Mouse (Mus musculus) frontal cortex, postnatal 14 days (tissue): ENCODE measurements at regions not wholly inside any gene's neighbourhood (a gene's known extent, or its start where the extent isn't known, plus 50 kb on each side); places are given as distances from the start of the nearest gene placed in this dataset.

Experiments
- DNase-seq, 2 experiments: peaks; one replicate each; pipeline ENCODE4 v3.0.0; 2022; ENCODE audit warnings: low spot score in 2 of 2

DNA sequence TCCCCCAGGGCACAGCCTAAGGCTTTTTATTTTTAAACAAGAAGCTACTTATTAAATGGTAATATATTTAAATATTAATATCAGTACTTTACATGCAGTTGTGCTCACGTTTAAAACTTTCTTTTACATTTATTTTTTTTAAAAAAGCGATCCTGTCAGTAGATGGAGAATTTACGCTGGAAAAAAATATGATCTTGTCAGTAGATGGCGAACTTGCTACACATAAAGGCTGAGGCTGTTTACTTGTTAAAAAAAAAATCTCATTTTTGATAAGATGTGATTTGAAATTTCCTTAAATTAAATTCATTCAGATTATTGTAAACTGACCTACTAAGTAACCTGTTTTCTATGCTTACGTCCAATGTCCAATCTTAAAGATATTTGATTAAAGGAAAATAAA, 441.7 kb upstream of the BB014433 start:
- no peak for DNase-seq

DNA sequence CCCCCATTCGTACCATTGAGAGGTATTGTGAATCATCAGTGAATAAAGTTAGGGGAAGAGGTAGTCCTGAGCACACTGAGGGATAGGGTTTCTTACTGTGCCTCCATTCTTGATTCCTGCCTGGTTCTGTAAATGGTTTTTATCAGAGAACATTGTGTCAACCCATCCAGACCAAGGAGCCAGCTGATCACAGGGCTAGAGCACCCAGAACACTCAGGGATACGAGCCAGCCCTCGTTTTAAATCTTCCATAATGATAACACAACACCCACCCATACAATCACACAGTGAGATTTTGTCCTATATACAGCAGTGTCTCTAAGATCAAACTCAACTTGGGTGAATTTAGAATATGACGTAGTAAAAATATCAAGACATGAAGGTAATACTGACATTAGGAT, 424.7 kb upstream of the BB014433 start:
- no peak for DNase-seq

DNA sequence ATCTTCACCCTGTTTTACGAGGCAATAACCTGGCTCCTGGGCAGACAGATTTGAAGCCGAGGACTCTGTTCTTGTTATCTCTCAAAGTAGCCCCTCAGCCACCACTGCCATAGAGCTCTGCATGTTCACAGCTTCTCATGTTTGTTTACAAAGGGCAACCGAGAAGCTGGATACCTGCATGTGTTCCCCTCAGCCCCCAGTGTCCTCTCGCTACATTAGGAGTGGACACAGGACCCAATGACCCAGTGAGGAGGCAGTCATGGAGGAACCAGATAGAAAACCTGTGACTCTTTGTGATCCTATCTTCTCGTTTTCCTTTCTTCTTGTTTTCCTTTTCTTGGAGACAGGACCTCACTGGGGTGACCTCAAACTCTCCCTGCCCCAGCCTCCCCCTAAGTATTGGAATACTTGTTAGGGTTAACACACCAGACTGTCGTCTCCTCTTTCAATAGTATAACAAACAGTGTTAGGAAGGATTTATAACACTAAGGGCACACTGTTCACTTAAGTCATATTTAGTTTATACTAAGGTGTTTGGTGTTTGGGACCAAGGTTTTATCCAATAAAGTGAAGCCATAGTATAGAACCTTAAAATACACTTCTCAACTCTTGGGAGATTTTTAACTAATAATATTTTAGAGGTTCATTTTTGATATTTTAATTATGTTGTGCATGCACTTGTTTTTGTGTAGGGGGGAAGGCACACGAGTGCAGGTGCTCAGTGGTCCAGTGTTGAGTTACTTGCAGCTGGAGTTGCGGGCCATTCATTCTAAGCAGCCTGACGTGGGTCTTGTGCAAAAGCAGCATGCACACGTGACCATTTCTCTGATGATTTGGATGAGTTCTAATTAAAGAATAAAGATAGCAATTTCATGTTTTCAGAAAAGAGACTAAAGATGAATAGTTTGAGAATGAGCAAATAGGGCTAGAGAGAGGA, 422.9 kb upstream of the BB014433 start:
- no peak for DNase-seq

DNA sequence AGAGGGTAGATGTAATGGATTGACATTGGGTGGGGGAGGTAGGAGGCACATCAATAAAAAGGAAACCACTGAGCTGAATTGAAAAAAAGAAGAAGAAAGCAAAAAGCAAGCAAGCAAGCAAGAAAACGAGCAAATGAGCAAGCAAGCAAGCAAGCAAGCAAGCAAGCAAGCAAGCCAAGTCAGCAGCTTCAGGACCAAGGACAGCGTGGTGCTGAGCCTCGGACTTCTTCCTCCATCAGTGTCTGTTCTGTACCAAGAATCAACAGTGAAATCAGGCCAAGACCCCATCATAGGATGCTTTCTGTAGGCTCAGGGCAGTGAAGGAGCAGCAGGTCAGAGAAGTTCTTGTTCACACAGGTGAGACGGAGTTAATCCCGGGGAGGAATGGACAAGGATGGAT, 392.7 kb upstream of the BB014433 start:
- no peak for DNase-seq

DNA sequence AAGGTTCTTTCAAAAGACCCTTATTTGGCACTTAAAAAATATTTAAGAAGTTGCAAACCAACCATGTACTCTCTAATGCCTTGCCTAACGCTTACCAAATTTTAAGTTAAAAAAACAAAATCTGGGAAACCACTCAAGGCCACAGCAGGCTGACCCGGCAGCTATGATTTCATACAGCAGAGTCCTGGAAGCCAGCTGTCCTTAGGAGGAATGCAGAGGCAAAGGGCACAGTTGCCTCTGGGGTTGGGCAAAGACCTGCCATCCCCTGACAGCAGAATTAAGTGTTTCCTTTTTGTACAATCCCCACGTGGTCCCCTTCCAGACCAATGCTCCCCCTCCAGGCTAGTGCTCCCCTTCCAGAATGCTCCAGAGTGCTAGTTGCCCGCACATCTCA, 348.8 kb upstream of the BB014433 start:
- DNase-seq = no peak

DNA sequence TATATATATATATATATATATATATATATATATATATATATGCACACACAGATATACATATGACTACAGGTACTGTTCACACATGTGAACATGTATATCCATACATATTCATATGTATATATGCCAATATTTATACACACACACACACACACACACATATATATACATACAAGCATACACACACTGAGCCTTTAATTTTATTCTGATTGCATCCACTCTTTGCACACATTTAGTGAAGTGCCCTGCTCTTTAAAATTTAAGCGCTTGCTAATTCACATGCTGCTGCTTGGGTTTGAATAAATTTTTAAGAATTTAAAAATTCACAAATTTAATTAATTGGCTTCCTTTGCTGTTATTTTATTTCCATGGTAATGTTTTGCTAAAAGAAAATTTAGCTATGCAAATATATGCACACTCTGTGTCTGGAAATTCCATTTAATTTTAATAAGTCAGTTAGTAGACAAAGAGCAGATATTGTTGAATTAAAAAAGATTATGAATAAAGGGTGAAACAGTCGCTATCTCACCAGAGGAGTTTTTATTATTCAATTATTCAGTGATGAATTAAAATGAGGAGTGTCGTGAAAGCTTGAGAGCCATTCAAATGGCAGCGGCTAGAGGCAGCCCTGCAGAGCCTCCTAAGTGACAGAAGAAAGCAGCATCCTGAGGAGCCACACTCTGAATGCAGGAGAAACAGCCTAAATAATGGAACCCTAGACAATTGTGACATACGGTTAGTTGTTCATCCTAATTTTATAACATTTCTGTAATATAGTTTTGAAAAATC, 348.3 kb upstream of the BB014433 start:
- no peak for DNase-seq

DNA sequence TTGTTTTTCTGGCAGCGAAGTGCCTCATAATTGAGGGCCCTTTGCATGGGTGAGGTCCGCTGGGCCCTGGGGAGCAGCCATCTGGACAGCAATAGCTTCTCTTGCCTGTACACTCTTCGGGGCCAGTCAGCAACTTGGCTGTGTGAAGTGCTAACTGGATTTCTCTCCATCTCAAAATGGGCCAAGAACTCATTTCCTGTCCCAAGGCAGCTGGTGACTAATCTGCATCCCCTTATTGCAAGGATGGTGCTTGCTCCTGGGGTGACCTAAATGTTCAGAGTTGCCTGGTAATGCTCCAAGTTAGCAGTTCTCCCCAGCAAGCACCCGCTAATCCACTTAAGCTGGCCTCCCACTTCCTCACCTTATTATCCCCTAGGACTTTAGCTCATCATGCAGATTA, 346.2 kb upstream of the BB014433 start:
- DNase-seq = no peak

DNA sequence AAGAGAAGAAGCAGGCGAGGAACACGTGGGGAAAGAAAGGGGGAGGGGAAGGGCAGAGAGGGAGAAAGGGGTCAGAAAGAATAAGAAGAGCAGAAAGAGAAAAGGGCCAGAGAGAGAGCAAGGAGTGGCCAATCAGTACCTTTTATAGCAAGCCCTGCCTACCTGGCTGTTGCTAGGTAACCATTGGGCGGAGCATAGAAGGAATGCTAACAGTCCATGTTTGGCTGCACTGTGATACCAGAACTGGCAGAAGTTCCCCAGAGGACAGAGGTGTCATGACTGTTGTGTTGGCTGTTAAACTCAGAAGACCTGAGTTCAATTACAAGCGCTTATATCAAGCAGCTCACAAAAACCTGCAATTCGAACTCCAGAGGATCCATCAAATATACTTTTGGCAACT, 342.9 kb upstream of the BB014433 start:
- no peak for DNase-seq

DNA sequence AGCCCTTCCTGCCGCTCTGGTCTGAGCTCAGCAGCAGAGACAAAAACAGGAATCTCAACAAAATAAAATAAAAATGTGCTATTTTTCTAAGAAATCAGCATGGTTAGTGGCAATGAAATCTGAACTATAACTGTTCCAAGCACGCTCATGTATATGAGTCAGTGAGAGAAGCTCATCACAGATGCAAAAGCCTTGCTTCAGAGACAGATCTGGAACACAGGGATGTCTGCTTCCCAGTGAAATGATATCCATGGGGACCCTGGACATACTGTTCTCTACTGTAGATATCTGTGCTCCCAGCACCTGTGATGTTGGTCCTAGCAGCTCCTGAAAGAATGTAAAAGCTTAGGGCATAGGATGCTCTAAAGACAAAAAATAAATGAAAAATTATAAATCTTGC, 321.2 kb upstream of the BB014433 start:
- no peak for DNase-seq

DNA sequence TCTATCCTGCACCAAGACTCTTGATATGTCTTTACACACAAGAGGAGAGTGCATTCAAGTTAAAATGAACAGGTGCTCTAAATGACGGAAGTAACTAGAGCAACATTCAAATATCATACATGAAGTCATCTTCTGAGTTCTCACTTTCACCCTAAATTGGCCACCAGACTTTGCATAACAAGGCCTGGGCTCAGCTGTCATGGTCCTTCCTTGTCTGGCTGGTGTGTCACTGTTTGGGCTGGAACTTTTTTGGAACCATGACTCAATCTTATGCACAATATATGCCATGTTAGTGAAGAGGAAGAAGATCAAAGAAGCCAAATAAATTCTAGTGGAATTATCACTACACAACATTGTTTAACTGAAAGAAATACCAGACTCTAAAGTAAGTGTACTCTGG, 318.7 kb upstream of the BB014433 start:
- DNase-seq = no peak

DNA sequence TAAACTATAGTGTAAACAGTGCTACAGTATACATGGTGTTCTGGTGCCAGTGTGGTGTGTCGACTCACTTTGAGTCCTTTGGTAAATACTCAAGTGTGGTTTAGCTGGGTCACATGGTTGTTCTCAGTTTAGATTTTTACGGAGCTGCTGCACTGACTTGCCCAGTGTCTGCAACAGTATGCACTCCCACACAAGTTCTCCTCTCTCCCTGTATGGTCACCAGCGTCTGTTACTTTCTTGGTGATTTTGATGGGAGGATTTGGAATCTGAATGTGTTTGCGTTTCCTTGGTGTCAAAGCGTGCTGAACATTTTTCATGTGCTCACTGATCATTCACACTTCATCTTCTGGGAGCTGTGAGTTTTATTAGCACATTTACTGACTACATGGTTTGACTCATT, 298.3 kb upstream of the BB014433 start:
- no peak for DNase-seq

DNA sequence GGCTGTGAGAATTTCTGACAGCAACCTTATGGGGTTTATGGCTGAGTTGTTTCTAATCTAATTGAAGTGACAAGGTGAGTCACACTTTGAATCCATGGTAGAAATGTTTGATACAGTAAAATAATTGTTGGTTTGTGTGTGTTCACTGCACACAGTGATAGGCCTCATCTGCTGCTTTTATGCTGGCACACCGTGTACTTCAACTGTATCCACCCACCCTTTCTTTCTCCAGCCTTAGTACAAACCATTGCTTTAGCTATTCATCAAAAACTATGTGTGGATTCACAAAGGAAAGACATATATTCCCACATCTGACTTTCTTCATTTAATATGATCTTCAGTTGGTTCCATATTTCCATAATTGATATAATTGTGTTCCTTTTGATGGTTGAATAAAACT, 297.7 kb upstream of the BB014433 start:
- DNase-seq = no peak

DNA sequence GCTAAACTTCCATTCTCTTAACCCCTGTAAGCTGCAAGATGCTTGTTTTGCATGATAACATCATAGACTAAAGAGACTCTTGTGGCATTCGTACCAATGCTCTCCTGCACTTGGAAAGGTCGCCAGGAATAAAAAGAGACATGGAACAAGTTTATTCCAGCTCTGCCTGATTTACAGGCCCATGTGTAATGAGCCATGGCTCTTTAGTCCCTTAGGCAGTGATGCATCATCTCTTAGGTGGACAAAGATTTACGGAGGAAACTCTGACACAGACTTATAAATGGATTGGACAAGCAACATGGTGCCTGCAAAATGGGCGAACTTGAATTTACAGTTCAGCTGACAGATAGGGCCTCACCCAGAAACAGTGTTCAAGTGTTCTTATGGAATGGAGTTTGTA, 288.7 kb upstream of the BB014433 start:
- DNase-seq = no peak

DNA sequence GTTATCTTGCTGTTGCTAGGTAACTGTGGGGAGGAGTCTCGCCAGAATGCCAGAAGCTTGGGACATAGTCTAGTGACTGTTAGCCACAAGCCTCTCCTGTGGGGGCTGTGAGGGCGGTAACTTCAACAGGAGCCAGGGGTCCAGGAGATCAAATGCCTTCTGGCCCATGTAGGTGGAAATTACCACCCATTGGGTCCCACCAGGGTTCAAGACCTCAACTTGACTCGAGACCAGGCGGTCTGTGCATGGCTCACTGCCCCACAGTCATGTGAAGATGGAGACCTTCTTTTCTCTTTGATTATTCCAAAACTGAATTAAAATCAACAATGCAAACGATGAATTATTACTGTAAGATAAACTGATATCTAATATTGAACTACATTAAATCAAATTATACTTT, 281.4 kb upstream of the BB014433 start:
- no peak for DNase-seq

DNA sequence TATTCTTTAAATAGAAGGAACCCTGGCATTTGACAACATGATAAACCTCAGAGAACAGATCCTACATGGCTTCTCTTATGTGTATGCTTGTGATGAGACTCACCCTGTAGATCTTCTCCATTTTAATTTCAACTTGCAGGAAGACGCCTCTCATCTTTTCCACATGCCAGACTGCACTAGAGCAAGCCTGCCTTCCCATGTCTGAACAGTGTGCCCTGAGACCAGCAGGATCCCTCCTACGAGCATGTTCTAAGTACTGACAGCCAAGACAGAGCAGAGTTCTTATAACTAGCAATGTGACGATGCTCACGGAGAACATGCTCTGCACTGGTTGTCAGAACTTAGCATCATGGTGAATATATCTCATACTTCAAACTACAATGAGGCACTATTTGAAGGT, 277.5 kb upstream of the BB014433 start:
- no peak for DNase-seq

DNA sequence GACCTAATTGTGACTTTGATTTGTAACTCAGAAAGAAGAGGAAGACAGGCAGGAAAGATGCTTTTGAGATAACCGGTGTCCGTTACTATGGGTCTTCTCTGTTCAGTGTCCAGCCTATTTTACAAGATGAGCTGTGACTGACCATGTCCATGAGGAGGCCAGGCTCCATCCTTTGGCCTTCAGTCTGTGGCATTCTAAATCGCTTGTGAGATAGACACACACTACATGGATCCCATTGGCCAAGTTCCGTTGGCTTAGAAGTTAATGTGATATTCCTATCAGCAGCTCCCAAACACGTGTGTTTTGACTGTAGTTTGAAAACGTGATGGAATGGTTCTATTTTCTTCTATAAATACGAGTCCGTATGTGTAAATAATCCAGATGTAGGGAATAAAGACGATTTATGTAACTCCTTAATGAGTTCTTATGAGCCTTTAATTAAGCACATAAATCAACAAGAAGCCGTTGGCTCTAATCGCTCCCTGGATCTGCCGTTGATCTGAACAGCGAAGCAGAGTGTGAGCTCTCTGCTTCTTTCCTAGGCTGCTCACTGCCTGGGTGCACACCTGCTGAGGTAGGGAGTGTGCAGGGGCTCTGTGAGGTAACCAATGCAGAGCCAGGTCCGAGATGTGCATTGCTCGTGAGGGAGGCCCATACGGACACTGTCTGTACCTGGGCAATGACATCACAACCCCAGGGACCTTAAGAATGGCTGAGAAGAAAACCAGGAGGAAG, 272.4 kb upstream of the BB014433 start:
- no peak for DNase-seq

DNA sequence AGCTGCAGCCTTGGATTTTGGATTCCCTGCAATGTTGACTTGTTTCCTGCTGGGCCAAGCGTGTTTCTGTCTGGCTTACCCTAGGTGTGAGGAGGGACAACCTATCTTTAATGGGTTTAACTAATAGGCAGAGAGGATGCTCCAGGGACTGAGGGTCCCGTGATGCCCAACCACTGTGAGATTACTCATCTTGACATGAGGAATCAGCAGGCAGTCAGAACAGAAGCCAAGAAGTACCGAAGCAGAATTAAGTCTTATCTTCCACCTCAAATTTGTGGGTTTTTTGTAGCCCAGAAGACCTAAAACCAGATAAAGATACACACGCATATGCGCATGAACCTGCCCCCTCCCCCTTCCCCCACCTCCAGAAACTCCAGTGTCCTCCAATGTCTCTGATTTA, 267.6 kb upstream of the BB014433 start:
- no peak for DNase-seq

DNA sequence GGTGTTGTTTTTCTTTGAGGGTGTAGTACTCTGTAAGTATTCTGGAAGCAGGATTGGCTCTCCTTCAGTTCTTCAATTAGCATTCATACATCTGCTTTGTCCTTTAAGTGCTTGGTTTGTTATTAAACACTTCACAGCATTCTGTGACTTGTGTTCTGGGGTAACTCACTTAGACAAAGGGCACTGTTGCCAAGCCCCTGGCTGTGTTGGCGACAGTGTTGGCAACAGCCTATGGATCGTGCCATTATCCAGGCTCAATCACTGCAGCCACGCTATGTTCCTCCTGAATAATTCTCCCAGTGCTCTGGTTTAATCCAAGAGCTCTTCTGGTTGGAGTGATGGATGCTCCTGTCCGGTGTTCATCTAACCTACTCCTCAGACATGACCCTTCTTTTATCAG, 265.6 kb upstream of the BB014433 start:
- DNase-seq = no peak

DNA sequence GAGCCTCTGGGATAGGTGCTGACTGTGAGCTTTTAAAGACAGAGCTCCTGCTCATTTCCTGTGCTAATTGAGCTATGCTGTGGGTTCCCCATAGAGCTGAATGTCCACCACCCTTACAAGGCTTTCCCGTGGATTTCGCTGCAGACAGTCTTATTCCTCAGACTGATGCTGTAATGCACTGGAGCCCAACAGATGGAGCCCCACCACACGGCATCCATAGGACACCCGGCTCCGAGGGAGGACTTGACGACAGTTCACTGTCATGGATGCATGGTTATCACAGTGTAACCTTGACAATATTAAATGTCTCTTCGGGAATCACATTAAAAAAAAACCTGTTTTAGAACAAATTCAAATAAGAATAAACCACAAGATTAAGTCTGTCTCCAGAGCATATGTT, 265.2 kb upstream of the BB014433 start:
- DNase-seq = no peak

DNA sequence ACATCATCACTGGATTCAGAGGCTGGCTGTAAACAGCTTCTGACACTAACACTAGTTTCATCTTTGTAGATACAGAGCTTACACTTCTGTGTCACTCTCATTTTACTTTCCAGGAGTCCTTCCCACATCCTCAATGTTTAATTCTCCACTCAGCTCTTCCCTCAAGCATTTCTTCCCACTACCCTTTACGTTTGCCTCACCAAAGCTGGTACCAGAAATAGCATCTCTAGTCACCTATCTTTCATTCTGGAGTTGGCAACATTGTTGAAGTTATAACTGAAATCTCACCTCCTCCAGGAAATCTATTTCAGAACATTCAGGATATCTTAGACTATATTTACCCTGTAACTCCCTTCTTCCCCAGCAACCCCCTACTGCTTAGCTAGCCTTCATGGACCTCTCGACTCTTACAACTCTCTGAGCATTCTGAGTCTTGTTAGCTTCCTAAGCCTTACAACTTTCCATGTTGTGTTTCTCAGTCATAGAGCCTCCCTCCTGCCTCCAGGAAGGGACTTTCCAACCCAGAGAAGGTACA, 258.3 kb upstream of the BB014433 start:
- no peak for DNase-seq

DNA sequence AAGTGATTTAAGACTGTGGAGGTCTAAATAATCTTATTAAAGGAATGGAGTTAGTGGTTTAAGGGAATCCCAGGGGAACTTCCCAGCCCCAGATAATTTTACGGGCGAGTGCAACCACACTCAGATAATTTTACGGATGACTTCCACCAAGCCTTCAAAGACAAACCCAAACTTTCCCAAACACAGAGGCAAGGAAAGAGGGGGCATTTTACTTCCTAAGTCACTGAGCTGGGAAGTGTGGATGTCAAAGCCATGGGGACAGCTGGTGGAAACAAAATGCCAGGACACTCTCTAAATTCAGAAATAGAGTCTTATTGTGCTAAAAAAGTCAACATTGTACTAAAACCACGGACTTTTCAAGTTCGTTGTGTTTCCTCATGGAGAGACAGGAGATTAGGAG, 227.9 kb upstream of the BB014433 start:
- DNase-seq = no peak
